Mouse (Mus musculus) heart, embryonic 11.5 days (tissue): ENCODE measurements at regions not wholly inside any gene's neighbourhood (a gene's known extent, or its start where the extent isn't known, plus 50 kb on each side); places are given as distances from the start of the nearest gene placed in this dataset.

ENCODE experiments used
- ATAC-seq: fragments of 200-750 bp; cut with Nextera tagmentation; replicated peaks from 2 replicates; pipeline ENCODE4 v1.8.0; 2017; ENCODE audit warnings: moderate library complexity; ENCODE audit not compliant: insufficient number of reproducible peaks, low FRiP score, low TSS enrichment
- H3K27ac ChIP-seq: fragments of 300-500 bp; sonication (generic); 2 replicates; pipeline ENCODE4 v1.5.1; 2014; ENCODE audit warnings: mild to moderate bottlenecking, low read depth, low read length
- H3K27me3 ChIP-seq: fragments of 300-500 bp; sonication (generic); 2 replicates; pipeline ENCODE4 v1.6.1; 2014; ENCODE audit warnings: mild to moderate bottlenecking, low read length, mixed read lengths; ENCODE audit not compliant: control insufficient read depth, insufficient read depth
- H3K36me3 ChIP-seq: fragments of 300-500 bp; sonication (generic); 2 replicates; pipeline ENCODE4 v1.6.1; 2014; ENCODE audit warnings: mild to moderate bottlenecking, low read length, moderate library complexity, mixed read lengths; ENCODE audit not compliant: control insufficient read depth, insufficient read depth
- H3K4me1 ChIP-seq: fragments of 300-500 bp; sonication (generic); 2 replicates; pipeline ENCODE4 v1.6.1; 2014; ENCODE audit warnings: low read length; ENCODE audit not compliant: control insufficient read depth, insufficient read depth
- H3K4me2 ChIP-seq: fragments of 300-500 bp; sonication (generic); 2 replicates; pipeline ENCODE4 v1.6.1; 2014; ENCODE audit warnings: mild to moderate bottlenecking, moderate library complexity
- H3K4me3 ChIP-seq: fragments of 300-500 bp; sonication (generic); 2 replicates; pipeline ENCODE4 v1.5.1; 2014; ENCODE audit warnings: low read depth, low read length
- H3K9ac ChIP-seq: fragments of 300-500 bp; sonication (generic); 2 replicates; pipeline ENCODE4 v1.6.1; 2014; ENCODE audit warnings: mild to moderate bottlenecking, low read depth, low read length, moderate library complexity
- H3K9me3 ChIP-seq: fragments of 300-500 bp; sonication (generic); replicated peaks from 2 replicates; pipeline ENCODE4 v1.6.1; 2016; ENCODE audit warnings: low read length; ENCODE audit not compliant: control insufficient read depth
- WGBS: fragments of 180-500 bp; shearing (Covaris S2); extraction: QIAGEN DNeasy Blood & Tissue Kit; methylation state at CpG from one replicate; pipeline ENCODE4 v1.1.7; 2014; ENCODE audit not compliant: insufficient replicate concordance; 5-methylcytosine and 5-hydroxymethylcytosine counted together

GRCm38 (mm10) chr15:61879408-61879807 is 956.6 kb upstream of the A1bg start:
- 87% methylated on average over 3 of the region's 3 CpGs for WGBS

GRCm38 (mm10) chr15:61873047-61873446 is 950.2 kb upstream of the A1bg start:
- no peaks in the 10 kb centered on the region for H3K36me3 ChIP-seq
- 78% methylated on average over 2 of the region's 2 CpGs for WGBS
- no peaks in the 10 kb centered on the region for H3K27me3 ChIP-seq
- H3K4me1 ChIP-seq, result no peaks in the 10 kb centered on the region
- no peak overlapping the region for H3K4me2 ChIP-seq
- H3K9me3 ChIP-seq, result no peaks in the 10 kb centered on the region
- no peak for ATAC-seq
- no peak overlapping the region for H3K27ac ChIP-seq
- H3K9ac ChIP-seq, result no peak overlapping the region
- no peak overlapping the region for H3K4me3 ChIP-seq

More at GRCm38 (mm10) chr15:61879408-61879807, 956.6 kb upstream of the A1bg start:
- Histone ChIP-seq H3K4me3 (no peak overlapping the region), H3K9ac (no peak overlapping the region), H3K36me3 (no peaks in the 10 kb centered on the region), H3K27me3 (no peaks in the 10 kb centered on the region), H3K9me3 (no peaks in the 10 kb centered on the region), H3K4me1 (no peaks in the 10 kb centered on the region), H3K27ac (no peak overlapping the region), H3K4me2 (no peak overlapping the region)
- no peak for ATAC-seq

- Histone ChIP-seq H3K9me3 (no peaks in the 10 kb centered on the region), H3K4me2 (no peak overlapping the region), H3K27ac (no peak overlapping the region), H3K27me3 (no peaks in the 10 kb centered on the region), H3K36me3 (no peaks in the 10 kb centered on the region), H3K9ac (no peak overlapping the region), H3K4me3 (no peak overlapping the region), H3K4me1 (no peaks in the 10 kb centered on the region)
- WGBS, result 83% methylated on average over 6 of the region's 6 CpGs
- no peak for ATAC-seq
Measured at GRCm38 (mm10) chr15:61860759-61861158, 937.9 kb upstream of the A1bg start.

GRCm38 (mm10) chr15:61855880-61856279 is 933.1 kb upstream of the A1bg start:
- no peak overlapping the region for H3K4me3 ChIP-seq
- 68% methylated on average over 2 of the region's 2 CpGs for WGBS
- H3K9ac ChIP-seq, result no peak overlapping the region
- no peak for ATAC-seq
- H3K9me3 ChIP-seq, result no peaks in the 10 kb centered on the region
- no peak overlapping the region for H3K27ac ChIP-seq
- H3K4me1 ChIP-seq, result no peaks in the 10 kb centered on the region
- H3K4me2 ChIP-seq, result no peak overlapping the region
- H3K36me3 ChIP-seq, result no peaks in the 10 kb centered on the region
- no peaks in the 10 kb centered on the region for H3K27me3 ChIP-seq

GRCm38 (mm10) chr15:61812671-61813070 is 889.9 kb upstream of the A1bg start:
- Histone ChIP-seq H3K9me3 (no peaks in the 10 kb centered on the region), H3K4me1 (no peaks in the 10 kb centered on the region), H3K27ac (no peak overlapping the region), H3K4me3 (no peak overlapping the region), H3K27me3 (no peaks in the 10 kb centered on the region), H3K9ac (no peak overlapping the region), H3K36me3 (no peaks in the 10 kb centered on the region), H3K4me2 (no peak overlapping the region)
- ATAC-seq, result no peak
- 66% methylated on average over 2 of the region's 2 CpGs for WGBS

GRCm38 (mm10) chr15:61805379-61805778 is 882.6 kb upstream of the A1bg start:
- no peak overlapping the region for H3K9ac ChIP-seq
- no peak overlapping the region for H3K4me2 ChIP-seq
- no peaks in the 10 kb centered on the region for H3K36me3 ChIP-seq
- no peaks in the 10 kb centered on the region for H3K9me3 ChIP-seq
- WGBS, result 15% methylated on average over 2 of the region's 2 CpGs
- H3K4me1 ChIP-seq, result no peaks in the 10 kb centered on the region
- no peak overlapping the region for H3K4me3 ChIP-seq
- no peaks in the 10 kb centered on the region for H3K27me3 ChIP-seq
- no peak overlapping the region for H3K27ac ChIP-seq
- ATAC-seq, result no peak

GRCm38 (mm10) chr15:61800155-61800554 is 877.3 kb upstream of the A1bg start:
- WGBS, result 75% methylated on average over 4 of the region's 4 CpGs
- H3K4me2 ChIP-seq, result no peak overlapping the region
- ATAC-seq, result no peak

GRCm38 (mm10) chr15:61797827-61798226 is 875.0 kb upstream of the A1bg start:
- ATAC-seq, result no peak

More at GRCm38 (mm10) chr15:61800155-61800554, 877.3 kb upstream of the A1bg start:
- Histone ChIP-seq H3K4me1 (no peaks in the 10 kb centered on the region), H3K27ac (no peak overlapping the region), H3K4me3 (no peak overlapping the region), H3K9ac (no peak overlapping the region), H3K9me3 (no peaks in the 10 kb centered on the region), H3K36me3 (no peaks in the 10 kb centered on the region), H3K27me3 (no peaks in the 10 kb centered on the region)

GRCm38 (mm10) chr15:61794506-61794905 is 871.7 kb upstream of the A1bg start:
- no peaks in the 10 kb centered on the region for H3K36me3 ChIP-seq
- no peak for ATAC-seq
- WGBS, result 66% methylated on average over 3 of the region's 3 CpGs
- H3K27me3 ChIP-seq, result no peaks in the 10 kb centered on the region
- H3K9ac ChIP-seq, result no peak overlapping the region
- no peaks in the 10 kb centered on the region for H3K4me1 ChIP-seq
- no peak overlapping the region for H3K27ac ChIP-seq
- H3K4me3 ChIP-seq, result no peak overlapping the region
- H3K9me3 ChIP-seq, result no peaks in the 10 kb centered on the region
- H3K4me2 ChIP-seq, result no peak overlapping the region

More at GRCm38 (mm10) chr15:61797827-61798226, 875.0 kb upstream of the A1bg start:
- Histone ChIP-seq H3K4me2 (no peak overlapping the region), H3K27me3 (no peaks in the 10 kb centered on the region), H3K36me3 (no peaks in the 10 kb centered on the region), H3K9ac (no peak overlapping the region), H3K4me3 (no peak overlapping the region), H3K9me3 (no peaks in the 10 kb centered on the region), H3K27ac (no peak overlapping the region), H3K4me1 (no peaks in the 10 kb centered on the region)
- 41% methylated on average over 1 of the region's 1 CpGs for WGBS
